Mouse (Mus musculus) heart, postnatal 0 days (tissue): ENCODE results near the gene Plekhg2.

Experiments
- CTCF ChIP-seq: IDR thresholded peaks from 2 replicates; pipeline ENCODE4 v1.5.1; 2016; ENCODE audit warnings: antibody characterized with exemption, control low read depth, low read depth
- EP300 ChIP-seq: IDR thresholded peaks from 2 replicates; pipeline ENCODE4 v1.6.1; 2016; ENCODE audit warnings: antibody characterized with exemption, low read depth

- no peak for TF ChIP-seq CTCF
- TF ChIP-seq EP300, result no peak
Measured at GRCm38 (mm10) chr7:28377190-28378065, 5.0 kb upstream of the Plekhg2 start.
